Mouse (Mus musculus): Measurements from ENCODE around the gene Sppl3. TPM values are rescaled to one million over a fixed set of nuclear protein-coding genes. Genes with fewer than 3 reads are reported as not detected.

The Sppl3 gene
- polyA plus RNA-seq, 1 experiment, result 69.2 TPM

GRCm38 (mm10) chr5:115127421-115128179 lies 116.7 kb downstream of the Sppl3 start:
- Histone ChIP-seq H3K36me3 (ENCODE audit: control insufficient read depth, insufficient read depth, low read length, poor library complexity, severe bottlenecking) (no peaks in the 10 kb centered on the region), H3K4me1 (ENCODE audit: control insufficient read depth, insufficient read depth, low read length) (no peaks in the 10 kb centered on the region), H3K27ac (ENCODE audit: insufficient read depth, low read length) (no peak overlapping the region), H3K9ac (ENCODE audit: low read depth, poor library complexity, severe bottlenecking) (no peak overlapping the region), H3K27me3 (ENCODE audit: control insufficient read depth, insufficient read depth, low read length, poor library complexity, severe bottlenecking) (no peaks in the 10 kb centered on the region), H3K9me3 (replicated peaks; ENCODE audit: control insufficient read depth, insufficient read depth, low read length, poor library complexity, severe bottlenecking) (no peaks in the 10 kb centered on the region), H3K4me3 (ENCODE audit: low read depth, low read length) (no peak overlapping the region)
- no peak for TF ChIP-seq CTCF (IDR thresholded peaks at IDR 0.05; ENCODE audit: low read depth, low read length)
- TF ChIP-seq POLR2A (IDR thresholded peaks at IDR 0.05; ENCODE audit: insufficient read depth, low read length), result no peak
- no peak for TF ChIP-seq EP300 (IDR thresholded peaks at IDR 0.05; ENCODE audit: insufficient read depth, low read depth, low read length)

- Histone ChIP-seq H3K4me3 (ENCODE audit: low read depth, low read length) (no peak overlapping the region), H3K36me3 (ENCODE audit: control insufficient read depth, insufficient read depth, low read length, poor library complexity, severe bottlenecking) (no peaks in the 10 kb centered on the region), H3K9me3 (replicated peaks; ENCODE audit: control insufficient read depth, insufficient read depth, low read length, poor library complexity, severe bottlenecking) (no peaks in the 10 kb centered on the region), H3K9ac (ENCODE audit: low read depth, poor library complexity, severe bottlenecking) (no peak overlapping the region), H3K27me3 (ENCODE audit: control insufficient read depth, insufficient read depth, low read length, poor library complexity, severe bottlenecking) (no peaks in the 10 kb centered on the region), H3K4me1 (ENCODE audit: control insufficient read depth, insufficient read depth, low read length) (no peaks in the 10 kb centered on the region), H3K27ac (ENCODE audit: insufficient read depth, low read length) (no peak overlapping the region)
- peak; percentile 13 for TF ChIP-seq CTCF (IDR thresholded peaks at IDR 0.05; ENCODE audit: low read depth, low read length)
- TF ChIP-seq POLR2A (IDR thresholded peaks at IDR 0.05; ENCODE audit: insufficient read depth, low read length), result no peak
- TF ChIP-seq EP300 (IDR thresholded peaks at IDR 0.05; ENCODE audit: insufficient read depth, low read depth, low read length), result no peak
These were observed 118.4 kb downstream of the Sppl3 start for GRCm38 (mm10) chr5:115129328-115129727.

GRCm38 (mm10) chr5:115132465-115132864 lies 121.5 kb downstream of the Sppl3 start:
- Histone ChIP-seq H3K27me3 (ENCODE audit: control insufficient read depth, insufficient read depth, low read length, poor library complexity, severe bottlenecking) (no peaks in the 10 kb centered on the region), H3K9ac (ENCODE audit: low read depth, poor library complexity, severe bottlenecking) (no peak overlapping the region), H3K36me3 (ENCODE audit: control insufficient read depth, insufficient read depth, low read length, poor library complexity, severe bottlenecking) (no peaks in the 10 kb centered on the region), H3K4me1 (ENCODE audit: control insufficient read depth, insufficient read depth, low read length) (no peaks in the 10 kb centered on the region), H3K27ac (ENCODE audit: insufficient read depth, low read length) (no peak overlapping the region), H3K9me3 (replicated peaks; ENCODE audit: control insufficient read depth, insufficient read depth, low read length, poor library complexity, severe bottlenecking) (no peaks in the 10 kb centered on the region), H3K4me3 (ENCODE audit: low read depth, low read length) (no peak overlapping the region)
- TF ChIP-seq CTCF (IDR thresholded peaks at IDR 0.05; ENCODE audit: low read depth, low read length), result no peak
- no peak for TF ChIP-seq POLR2A (IDR thresholded peaks at IDR 0.05; ENCODE audit: insufficient read depth, low read length)
- TF ChIP-seq EP300 (IDR thresholded peaks at IDR 0.05; ENCODE audit: insufficient read depth, low read depth, low read length), result no peak

GRCm38 (mm10) chr5:115133358-115134066 lies 122.6 kb downstream of the Sppl3 start:
- H3K27ac ChIP-seq (ENCODE audit: insufficient read depth, low read length), result no peak overlapping the region

GRCm38 (mm10) chr5:115134234-115135165 lies 123.6 kb downstream of the Sppl3 start, which contains the start of gene Unc119b:
Gene Unc119b, minus strand, starts transcription at chr5:115134975.
- no peaks in the 10 kb centered on the region for H3K27me3 ChIP-seq (ENCODE audit: control insufficient read depth, insufficient read depth, low read length, poor library complexity, severe bottlenecking)
- no peaks in the 10 kb centered on the region for H3K9me3 ChIP-seq (replicated peaks; ENCODE audit: control insufficient read depth, insufficient read depth, low read length, poor library complexity, severe bottlenecking)
- H3K4me3 ChIP-seq (ENCODE audit: low read depth, low read length), result peak within 1 kb of the TSS; percentile 71
- H3K27ac ChIP-seq (ENCODE audit: insufficient read depth, low read length), result no peak within 1 kb of the TSS
- no peaks in the 10 kb centered on the region for H3K36me3 ChIP-seq (ENCODE audit: control insufficient read depth, insufficient read depth, low read length, poor library complexity, severe bottlenecking)
- H3K9ac ChIP-seq (ENCODE audit: low read depth, poor library complexity, severe bottlenecking), result peak within 1 kb of the TSS; percentile 94
- TF ChIP-seq EP300 (IDR thresholded peaks at IDR 0.05; ENCODE audit: insufficient read depth, low read depth, low read length), result no peak
- no peak for TF ChIP-seq POLR2A (IDR thresholded peaks at IDR 0.05; ENCODE audit: insufficient read depth, low read length)
- no peak for TF ChIP-seq CTCF (IDR thresholded peaks at IDR 0.05; ENCODE audit: low read depth, low read length)
- no peaks in the 10 kb centered on the region for H3K4me1 ChIP-seq (ENCODE audit: control insufficient read depth, insufficient read depth, low read length)

More at GRCm38 (mm10) chr5:115133358-115134066, 122.6 kb downstream of the Sppl3 start:
- H3K36me3 ChIP-seq (ENCODE audit: control insufficient read depth, insufficient read depth, low read length, poor library complexity, severe bottlenecking), result no peaks in the 10 kb centered on the region
- peak overlapping the region; percentile 13 for H3K4me3 ChIP-seq (ENCODE audit: low read depth, low read length)
- H3K9me3 ChIP-seq (replicated peaks; ENCODE audit: control insufficient read depth, insufficient read depth, low read length, poor library complexity, severe bottlenecking), result no peaks in the 10 kb centered on the region
- TF ChIP-seq EP300 (IDR thresholded peaks at IDR 0.05; ENCODE audit: insufficient read depth, low read depth, low read length), result peak; percentile 46; the same call in 1 of the 2 replicates
- TF ChIP-seq CTCF (IDR thresholded peaks at IDR 0.05; ENCODE audit: low read depth, low read length), result no peak
- H3K4me1 ChIP-seq (ENCODE audit: control insufficient read depth, insufficient read depth, low read length), result no peaks in the 10 kb centered on the region
- H3K9ac ChIP-seq (ENCODE audit: low read depth, poor library complexity, severe bottlenecking), result peak overlapping the region; percentile 94
- H3K27me3 ChIP-seq (ENCODE audit: control insufficient read depth, insufficient read depth, low read length, poor library complexity, severe bottlenecking), result no peaks in the 10 kb centered on the region

Measured in ES-Bruce4 (cell line).